Mouse (Mus musculus): ENCODE results near the gene Ubqln1. TPM values are rescaled to one million over a fixed set of nuclear protein-coding genes. Genes with fewer than 3 reads are reported as not detected.

The Ubqln1 gene
- total and polyA plus RNA-seq, 3 experiments = 78.1 to 105 (median 84.0) TPM

- H3K27me3 ChIP-seq (ENCODE audit: insufficient read depth, low read length) = no peaks in the 10 kb centered on the region
- H3K4me3 ChIP-seq (ENCODE audit: low read depth, low read length) = no peak overlapping the region
- TF ChIP-seq GATA1 (IDR thresholded peaks at IDR 0.05; ENCODE audit: borderline replicate concordance, low read length) (no peak), CTCF (IDR thresholded peaks at IDR 0.05; ENCODE audit: low read depth, low read length) (no peak), TAL1 (conservative IDR thresholded peaks at IDR 0.05; ENCODE audit: low read depth, low read length) (no peak), GATA2 (IDR thresholded peaks at IDR 0.05; ENCODE audit: borderline replicate concordance, low read depth, low read length) (no peak), POLR2AphosphoS5 (IDR thresholded peaks at IDR 0.05; ENCODE audit: insufficient replicate concordance, low read depth, low read length) (no peak)
- DNase-seq (ENCODE audit: low spot score) = no peak
- H3K9me3 ChIP-seq (replicated peaks) = no peaks in the 10 kb centered on the region
- peaks cover 66% of the 10 kb centered on the region for H3K36me3 ChIP-seq (replicated peaks)
- H3K4me1 ChIP-seq (ENCODE audit: insufficient read depth, low read depth, low read length) = peaks cover 11% of the 10 kb centered on the region
- ATAC-seq (ENCODE audit: extremely low read depth, insufficient number of reproducible peaks, low FRiP score, poor library complexity, severe bottlenecking) = no peak
Measured at GRCm38 (mm10) chr13:58197981-58198640, 17.3 kb downstream of the Ubqln1 start.

DNA sequence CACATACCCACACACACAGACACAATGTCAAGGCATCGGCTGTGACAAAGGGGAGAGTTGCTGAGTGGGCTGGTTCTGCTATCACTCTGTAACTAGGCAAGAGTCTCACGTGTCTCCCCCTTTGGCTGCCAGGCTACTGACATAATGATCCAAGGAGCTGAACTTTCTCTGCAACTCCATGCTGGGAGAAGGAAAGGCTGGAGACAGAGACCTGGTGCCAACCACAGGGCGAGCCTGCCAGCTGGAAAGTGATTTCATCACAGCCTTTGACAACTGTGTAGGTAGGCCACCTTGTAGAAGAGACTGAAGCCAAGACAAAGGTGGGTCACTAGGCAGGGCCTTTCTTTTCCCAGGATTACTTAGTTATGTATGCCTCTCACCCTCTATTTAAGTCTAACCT lies 18.2 kb downstream of the Ubqln1 start:
- DNase-seq (ENCODE audit: low spot score) (no peak), ATAC-seq (ENCODE audit: extremely low read depth, insufficient number of reproducible peaks, low FRiP score, poor library complexity, severe bottlenecking) (no peak)
- no peaks in the 10 kb centered on the region for H3K27me3 ChIP-seq (ENCODE audit: insufficient read depth, low read length)
- TF ChIP-seq GATA2 (IDR thresholded peaks at IDR 0.05; ENCODE audit: borderline replicate concordance, low read depth, low read length) (no peak), TAL1 (conservative IDR thresholded peaks at IDR 0.05; ENCODE audit: low read depth, low read length) (no peak), POLR2AphosphoS5 (IDR thresholded peaks at IDR 0.05; ENCODE audit: insufficient replicate concordance, low read depth, low read length) (no peak), CTCF (IDR thresholded peaks at IDR 0.05; ENCODE audit: low read depth, low read length) (no peak), GATA1 (IDR thresholded peaks at IDR 0.05; ENCODE audit: borderline replicate concordance, low read length) (no peak)
- H3K9me3 ChIP-seq (replicated peaks) = no peaks in the 10 kb centered on the region
- peaks cover 4% of the 10 kb centered on the region; the same call in 1 of the 2 replicates for H3K4me1 ChIP-seq (ENCODE audit: insufficient read depth, low read depth, low read length)
- H3K4me3 ChIP-seq (ENCODE audit: low read depth, low read length) = no peak overlapping the region
- H3K36me3 ChIP-seq (replicated peaks) = peaks cover 70% of the 10 kb centered on the region

GRCm38 (mm10) chr13:58194908-58195307 lies 20.5 kb downstream of the Ubqln1 start:
- no peak overlapping the region for H3K4me3 ChIP-seq (ENCODE audit: low read depth, low read length)
- TF ChIP-seq TAL1 (conservative IDR thresholded peaks at IDR 0.05; ENCODE audit: low read depth, low read length) (no peak), GATA2 (IDR thresholded peaks at IDR 0.05; ENCODE audit: borderline replicate concordance, low read depth, low read length) (no peak), CTCF (IDR thresholded peaks at IDR 0.05; ENCODE audit: low read depth, low read length) (no peak), GATA1 (IDR thresholded peaks at IDR 0.05; ENCODE audit: borderline replicate concordance, low read length) (no peak), POLR2AphosphoS5 (IDR thresholded peaks at IDR 0.05; ENCODE audit: insufficient replicate concordance, low read depth, low read length) (no peak)
- H3K27me3 ChIP-seq (ENCODE audit: insufficient read depth, low read length) = no peaks in the 10 kb centered on the region
- H3K36me3 ChIP-seq (replicated peaks) = peaks cover 88% of the 10 kb centered on the region
- H3K9me3 ChIP-seq (replicated peaks) = no peaks in the 10 kb centered on the region
- H3K4me1 ChIP-seq (ENCODE audit: insufficient read depth, low read depth, low read length) = peaks cover 2% of the 10 kb centered on the region; the same call in 1 of the 2 replicates
- no peak for ATAC-seq (ENCODE audit: extremely low read depth, insufficient number of reproducible peaks, low FRiP score, poor library complexity, severe bottlenecking)
- DNase-seq (ENCODE audit: low spot score) = no peak

- no peaks in the 10 kb centered on the region for H3K9me3 ChIP-seq (replicated peaks)
- H3K27me3 ChIP-seq (ENCODE audit: insufficient read depth, low read length) = no peaks in the 10 kb centered on the region
- no peak overlapping the region for H3K4me3 ChIP-seq (ENCODE audit: low read depth, low read length)
- ATAC-seq (ENCODE audit: extremely low read depth, insufficient number of reproducible peaks, low FRiP score, poor library complexity, severe bottlenecking) = no peak
- DNase-seq (ENCODE audit: low spot score) = no peak
- TF ChIP-seq GATA1 (IDR thresholded peaks at IDR 0.05; ENCODE audit: borderline replicate concordance, low read length) (no peak), TAL1 (conservative IDR thresholded peaks at IDR 0.05; ENCODE audit: low read depth, low read length) (no peak), CTCF (IDR thresholded peaks at IDR 0.05; ENCODE audit: low read depth, low read length) (no peak), GATA2 (IDR thresholded peaks at IDR 0.05; ENCODE audit: borderline replicate concordance, low read depth, low read length) (no peak), POLR2AphosphoS5 (IDR thresholded peaks at IDR 0.05; ENCODE audit: insufficient replicate concordance, low read depth, low read length) (no peak)
- peaks cover 92% of the 10 kb centered on the region for H3K36me3 ChIP-seq (replicated peaks)
- H3K4me1 ChIP-seq (ENCODE audit: insufficient read depth, low read depth, low read length) = peaks cover 2% of the 10 kb centered on the region
Measured at GRCm38 (mm10) chr13:58193221-58193620, 22.2 kb downstream of the Ubqln1 start.

DNA sequence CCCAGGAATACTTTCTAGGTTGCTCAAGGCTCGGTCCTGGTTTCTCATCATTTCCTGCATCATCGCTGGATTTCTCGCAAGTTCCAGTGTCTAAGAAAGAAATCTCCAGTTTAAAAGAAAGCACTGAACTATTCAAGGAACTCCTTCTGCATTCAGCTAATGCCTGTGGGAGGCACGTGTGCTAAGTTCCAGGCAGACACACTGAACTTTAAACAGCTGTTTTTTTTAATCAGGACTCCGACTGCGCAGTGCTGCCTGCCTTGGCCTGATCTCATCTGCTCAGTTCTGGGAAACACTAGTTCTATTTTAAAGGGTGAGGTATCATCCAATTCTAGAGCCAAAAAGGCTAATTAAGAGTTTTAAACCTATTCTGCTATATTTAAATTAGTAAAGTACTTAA lies 23.3 kb downstream of the Ubqln1 start:
- H3K4me3 ChIP-seq (ENCODE audit: low read depth, low read length) = no peak overlapping the region
- no peaks in the 10 kb centered on the region for H3K9me3 ChIP-seq (replicated peaks)
- TF ChIP-seq POLR2AphosphoS5 (IDR thresholded peaks at IDR 0.05; ENCODE audit: insufficient replicate concordance, low read depth, low read length) = no peak
- no peak for TF ChIP-seq GATA2 (IDR thresholded peaks at IDR 0.05; ENCODE audit: borderline replicate concordance, low read depth, low read length)
- TF ChIP-seq CTCF (IDR thresholded peaks at IDR 0.05; ENCODE audit: low read depth, low read length) = no peak
- no peak for TF ChIP-seq TAL1 (conservative IDR thresholded peaks at IDR 0.05; ENCODE audit: low read depth, low read length)
- no peak for TF ChIP-seq GATA1 (IDR thresholded peaks at IDR 0.05; ENCODE audit: borderline replicate concordance, low read length)
- DNase-seq (ENCODE audit: low spot score) (no peak), ATAC-seq (ENCODE audit: extremely low read depth, insufficient number of reproducible peaks, low FRiP score, poor library complexity, severe bottlenecking) (no peak)
- H3K4me1 ChIP-seq (ENCODE audit: insufficient read depth, low read depth, low read length) = peaks cover 2% of the 10 kb centered on the region
- no peaks in the 10 kb centered on the region for H3K27me3 ChIP-seq (ENCODE audit: insufficient read depth, low read length)
- peaks cover 91% of the 10 kb centered on the region for H3K36me3 ChIP-seq (replicated peaks)

- H3K4me1 ChIP-seq (ENCODE audit: insufficient read depth, low read depth, low read length) = peaks cover 2% of the 10 kb centered on the region
- no peaks in the 10 kb centered on the region for H3K27me3 ChIP-seq (ENCODE audit: insufficient read depth, low read length)
- no peak for ATAC-seq (ENCODE audit: extremely low read depth, insufficient number of reproducible peaks, low FRiP score, poor library complexity, severe bottlenecking)
Measured at GRCm38 (mm10) chr13:58191516-58191915, 23.9 kb downstream of the Ubqln1 start.

More at GRCm38 (mm10) chr13:58191516-58191915, 23.9 kb downstream of the Ubqln1 start:
- Histone ChIP-seq H3K36me3 (replicated peaks) (peaks cover 91% of the 10 kb centered on the region), H3K4me3 (ENCODE audit: low read depth, low read length) (no peak overlapping the region), H3K9me3 (replicated peaks) (no peaks in the 10 kb centered on the region)
- DNase-seq (ENCODE audit: low spot score) = no peak
- TF ChIP-seq GATA2 (IDR thresholded peaks at IDR 0.05; ENCODE audit: borderline replicate concordance, low read depth, low read length) = no peak
- TF ChIP-seq POLR2AphosphoS5 (IDR thresholded peaks at IDR 0.05; ENCODE audit: insufficient replicate concordance, low read depth, low read length) = no peak
- TF ChIP-seq GATA1 (IDR thresholded peaks at IDR 0.05; ENCODE audit: borderline replicate concordance, low read length) = no peak
- TF ChIP-seq CTCF (IDR thresholded peaks at IDR 0.05; ENCODE audit: low read depth, low read length) = no peak
- TF ChIP-seq TAL1 (conservative IDR thresholded peaks at IDR 0.05; ENCODE audit: low read depth, low read length) = no peak

Measured in G1E (cell line).